Mouse (Mus musculus) megakaryocyte, embryonic 14.5 days (primary cell): ENCODE results near the gene Mtrex.

Experiments used
- FLI1 ChIP-seq: IDR thresholded peaks from 2 replicates; pipeline ENCODE4 v1.6.1; 2012; ENCODE audit warnings: low read length, inconsistent platforms, mixed read lengths
- GATA1 ChIP-seq: IDR thresholded peaks from 3 replicates; pipeline ENCODE4 v1.6.1; 2012; ENCODE audit warnings: mixed read lengths, low read length, inconsistent platforms, borderline replicate concordance

- no peak for TF ChIP-seq GATA1
- no peak for TF ChIP-seq FLI1
These were observed 40.0 kb downstream of the Mtrex start for GRCm38 (mm10) chr13:112887234-112887633.
